Mouse (Mus musculus) forebrain, embryonic 14.5 days (tissue): Measurements from ENCODE around the gene Riox1. TPM values are rescaled to one million over a fixed set of nuclear protein-coding genes. Genes with fewer than 3 reads are reported as not detected.
A peak's percentile ranks its signal among the peaks of the same experiment; 100 is the strongest.

Experiments used
- ATAC-seq: fragments of 200-750 bp; cut with Nextera tagmentation; 2 replicates; pipeline ENCODE4 v1.8.0; 2017; ENCODE audit warnings: mild to moderate bottlenecking, moderate library complexity
- DNase-seq: peaks from one replicate; pipeline ENCODE4 v3.0.0-alpha.2; 2015; ENCODE audit warnings: low spot score
- H3K27ac ChIP-seq: fragments of 300-500 bp; sonication (generic); 2 replicates; pipeline ENCODE4 v1.5.1; 2014; ENCODE audit warnings: low read depth, mild to moderate bottlenecking, control low read depth, low read length, moderate library complexity
- H3K27me3 ChIP-seq: fragments of 300-500 bp; sonication (generic); replicated peaks from 2 replicates; pipeline ENCODE4 v1.6.1; 2014; ENCODE audit warnings: low read length, control low read depth, mixed read lengths; ENCODE audit not compliant: control insufficient read depth, insufficient read depth
- H3K36me3 ChIP-seq: fragments of 300-500 bp; sonication (generic); 2 replicates; pipeline ENCODE4 v1.6.1; 2014; ENCODE audit warnings: low read length, control low read depth; ENCODE audit not compliant: control insufficient read depth, insufficient read depth
- H3K4me1 ChIP-seq: fragments of 300-500 bp; sonication (generic); 2 replicates; pipeline ENCODE4 v1.6.1; 2014; ENCODE audit warnings: antibody characterized with exemption, low read length, control low read depth; ENCODE audit not compliant: control insufficient read depth, insufficient read depth
- H3K4me2 ChIP-seq: fragments of 300-500 bp; sonication (generic); 2 replicates; pipeline ENCODE4 v1.6.1; 2014; ENCODE audit warnings: mild to moderate bottlenecking, control low read depth, low read length
- H3K4me3 ChIP-seq: fragments of 300-500 bp; sonication (generic); 2 replicates; pipeline ENCODE4 v1.5.1; 2014; ENCODE audit warnings: low read depth, low read length, control low read depth
- H3K9ac ChIP-seq: fragments of 300-500 bp; sonication (generic); 2 replicates; pipeline ENCODE4 v1.6.1; 2014; ENCODE audit warnings: mild to moderate bottlenecking, low read length, control low read depth, moderate library complexity
- H3K9me3 ChIP-seq: fragments of 300-500 bp; sonication (generic); replicated peaks from 2 replicates; pipeline ENCODE4 v1.6.1; 2016; ENCODE audit warnings: low read length, control low read depth, mixed read lengths; ENCODE audit not compliant: control insufficient read depth
- WGBS: fragments of 180-500 bp; shearing (Covaris S2); extraction: QIAGEN DNeasy Blood & Tissue Kit; methylation state at CpG from one replicate; pipeline ENCODE4 v1.1.7; 2014; 5-methylcytosine and 5-hydroxymethylcytosine counted together
- polyA plus RNA-seq: library from polyadenylated mRNA; unstranded; fragments of >200 nt; fragmentation: Nextera tagmentation; extraction: Ambion mirVana; gene quantifications from 2 replicates; pipeline ENCODE4 v1.2.1, GENCODE M21; 2014

Riox1 gene
- 8.7 and 9.9 TPM in 2 replicates for polyA plus RNA-seq

DNA sequence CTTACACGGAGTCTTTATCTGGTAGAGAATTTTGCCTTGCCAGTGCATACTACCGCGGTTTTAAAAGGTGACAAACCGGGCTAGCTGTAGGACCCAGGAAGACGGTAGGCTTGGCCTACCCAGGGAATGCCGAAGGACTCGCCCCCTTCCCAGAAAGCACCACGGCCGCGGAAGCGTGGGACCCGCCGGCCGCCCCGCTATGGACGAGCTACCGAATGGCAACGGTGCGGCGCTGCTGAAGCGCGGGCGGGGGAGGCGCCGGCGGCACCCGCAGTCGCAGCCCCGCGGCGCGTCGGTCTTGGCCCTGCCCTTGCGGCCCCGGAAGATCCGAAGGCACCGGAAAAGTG, at the start of gene Riox1:
Gene Riox1 (plus strand): TSS at position 116 of the 347 bp plus-strand sequence.
- H3K4me2 ChIP-seq: peak within 1 kb of the TSS; percentile 90
- peaks cover 11% of the 10 kb centered on the region for H3K4me1 ChIP-seq
- peak; percentile 97 for ATAC-seq
- H3K9ac ChIP-seq: peak within 1 kb of the TSS; percentile 83
- H3K27ac ChIP-seq: peak within 1 kb of the TSS; percentile 77; the same call in 1 of the 2 replicates
- DNase-seq: peak; percentile 94
- H3K36me3 ChIP-seq: peaks cover 11% of the 10 kb centered on the region; the same call in 1 of the 2 replicates
- peak within 1 kb of the TSS; percentile 83 for H3K4me3 ChIP-seq
- WGBS: 0% methylated on average over 37 of the region's 37 CpGs
- no peaks in the 10 kb centered on the region for H3K27me3 ChIP-seq
- no peaks in the 10 kb centered on the region for H3K9me3 ChIP-seq

DNA sequence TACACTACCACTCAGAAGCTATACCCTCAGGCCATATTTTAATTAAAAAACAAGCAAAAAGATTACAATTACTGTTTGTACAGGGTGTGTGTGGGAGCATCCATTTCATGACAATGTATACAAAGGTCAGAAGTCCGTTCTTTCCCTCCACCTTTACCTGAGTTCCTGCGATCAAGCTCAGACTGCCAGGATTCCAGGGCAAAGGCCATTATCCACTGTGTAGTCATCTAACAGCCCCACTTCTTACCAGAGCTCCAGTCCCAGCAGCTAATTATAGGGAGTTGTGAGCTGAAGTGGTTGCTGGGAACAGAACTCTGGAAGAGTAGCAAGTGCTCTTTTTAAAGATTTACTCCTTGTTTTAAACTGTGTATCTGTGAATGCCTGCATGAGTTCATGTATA, 40.0 kb upstream of the Riox1 start:
- Histone ChIP-seq H3K9ac (no peak overlapping the region), H3K27ac (no peak overlapping the region), H3K27me3 (no peaks in the 10 kb centered on the region), H3K4me1 (no peaks in the 10 kb centered on the region), H3K4me2 (no peak overlapping the region), H3K36me3 (0 out of 2 replicates have a peak, but pooled peaks cover 2% of the 10 kb centered on the region), H3K4me3 (no peak overlapping the region), H3K9me3 (no peaks in the 10 kb centered on the region)
- ATAC-seq (no peak), DNase-seq (no peak)
- 94% methylated on average over 2 of the region's 2 CpGs for WGBS

DNA sequence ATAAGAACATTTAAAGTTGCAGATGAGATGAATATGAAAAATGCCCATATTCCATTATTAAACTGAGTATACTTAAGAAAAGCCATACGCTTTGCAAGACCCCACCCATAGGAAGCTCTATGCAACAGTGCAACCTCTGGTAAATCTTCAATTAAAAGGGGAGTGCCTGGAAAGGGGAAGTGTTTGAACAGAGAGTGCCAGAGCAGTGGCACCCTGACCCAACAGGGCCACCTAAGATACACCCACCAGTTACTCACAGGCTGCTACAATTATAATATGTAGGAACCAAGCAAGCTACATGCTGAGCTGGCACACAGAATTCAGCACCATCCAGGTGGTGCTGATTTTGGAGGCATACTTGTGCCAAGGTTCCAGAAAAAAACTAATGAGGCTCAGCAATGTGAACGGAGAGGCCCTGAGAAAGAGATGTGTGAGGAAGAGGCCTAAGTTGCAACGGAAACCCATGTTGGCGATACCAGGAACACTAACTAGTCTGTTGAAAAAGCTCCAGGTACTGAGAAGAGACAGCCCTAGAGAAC, 36.1 kb upstream of the Riox1 start:
- 0 out of 2 replicates have a peak, but pooled peaks cover 2% of the 10 kb centered on the region for H3K36me3 ChIP-seq
- no peak overlapping the region for H3K4me3 ChIP-seq
- H3K4me1 ChIP-seq: no peaks in the 10 kb centered on the region
- no peak for ATAC-seq
- H3K4me2 ChIP-seq: no peak overlapping the region
- no peak for DNase-seq
- H3K9ac ChIP-seq: no peak overlapping the region
- H3K9me3 ChIP-seq: no peaks in the 10 kb centered on the region
- 84% methylated on average over 4 of the region's 4 CpGs for WGBS
- no peak overlapping the region for H3K27ac ChIP-seq
- H3K27me3 ChIP-seq: no peaks in the 10 kb centered on the region

DNA sequence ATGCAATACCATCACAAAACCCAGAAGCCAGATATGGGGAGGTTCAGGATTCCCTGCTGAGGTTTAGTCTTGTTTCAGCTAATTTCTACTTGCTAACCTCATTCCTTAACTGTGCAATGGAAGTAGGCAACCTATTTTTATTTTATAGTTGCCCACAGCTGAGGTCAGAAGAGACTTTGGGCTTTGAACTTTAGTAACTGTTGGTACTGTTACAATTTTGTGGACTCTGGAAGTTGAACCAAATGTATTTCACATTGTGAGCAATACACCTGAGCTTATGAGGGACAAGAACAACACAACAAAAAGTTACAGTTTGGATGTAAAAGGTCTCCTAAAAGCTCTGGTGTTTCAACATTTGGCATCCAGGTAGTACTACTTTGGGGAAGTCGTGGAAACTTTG, 35.6 kb upstream of the Riox1 start:
- 94% methylated on average over 1 of the region's 1 CpGs for WGBS
- Histone ChIP-seq H3K4me3 (no peak overlapping the region), H3K4me2 (no peak overlapping the region), H3K27me3 (no peaks in the 10 kb centered on the region), H3K36me3 (0 out of 2 replicates have a peak, but pooled peaks cover 2% of the 10 kb centered on the region), H3K27ac (no peak overlapping the region), H3K9me3 (no peaks in the 10 kb centered on the region), H3K4me1 (no peaks in the 10 kb centered on the region), H3K9ac (no peak overlapping the region)
- no peak for ATAC-seq
- no peak for DNase-seq

DNA sequence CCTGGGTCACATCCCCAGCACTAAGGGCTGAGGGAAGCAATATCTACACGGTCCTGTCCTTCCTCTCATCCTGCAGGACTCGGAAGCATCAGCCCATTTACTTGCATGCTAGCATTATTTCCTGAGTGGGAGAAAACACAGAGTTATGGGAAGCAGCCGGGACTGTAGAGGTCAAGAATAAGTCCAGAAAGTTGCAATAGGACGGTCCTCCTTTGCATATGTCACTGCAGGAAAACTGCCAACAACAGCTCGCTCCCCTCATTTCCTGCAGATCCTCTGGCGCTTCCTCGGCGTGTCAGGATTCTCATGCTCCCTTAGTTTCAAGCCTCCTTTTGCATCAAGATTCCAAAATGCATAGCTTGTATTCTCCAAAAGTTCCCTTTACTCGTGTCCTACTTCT, 33.5 kb upstream of the Riox1 start:
- Histone ChIP-seq H3K4me3 (no peak overlapping the region), H3K4me1 (peaks cover 5% of the 10 kb centered on the region), H3K36me3 (0 out of 2 replicates have a peak, but pooled peaks cover 2% of the 10 kb centered on the region), H3K4me2 (no peak overlapping the region), H3K27me3 (no peaks in the 10 kb centered on the region), H3K9ac (no peak overlapping the region), H3K9me3 (no peaks in the 10 kb centered on the region), H3K27ac (no peak overlapping the region)
- ATAC-seq: no peak
- WGBS: 85% methylated on average over 9 of the region's 9 CpGs
- DNase-seq: no peak

DNA sequence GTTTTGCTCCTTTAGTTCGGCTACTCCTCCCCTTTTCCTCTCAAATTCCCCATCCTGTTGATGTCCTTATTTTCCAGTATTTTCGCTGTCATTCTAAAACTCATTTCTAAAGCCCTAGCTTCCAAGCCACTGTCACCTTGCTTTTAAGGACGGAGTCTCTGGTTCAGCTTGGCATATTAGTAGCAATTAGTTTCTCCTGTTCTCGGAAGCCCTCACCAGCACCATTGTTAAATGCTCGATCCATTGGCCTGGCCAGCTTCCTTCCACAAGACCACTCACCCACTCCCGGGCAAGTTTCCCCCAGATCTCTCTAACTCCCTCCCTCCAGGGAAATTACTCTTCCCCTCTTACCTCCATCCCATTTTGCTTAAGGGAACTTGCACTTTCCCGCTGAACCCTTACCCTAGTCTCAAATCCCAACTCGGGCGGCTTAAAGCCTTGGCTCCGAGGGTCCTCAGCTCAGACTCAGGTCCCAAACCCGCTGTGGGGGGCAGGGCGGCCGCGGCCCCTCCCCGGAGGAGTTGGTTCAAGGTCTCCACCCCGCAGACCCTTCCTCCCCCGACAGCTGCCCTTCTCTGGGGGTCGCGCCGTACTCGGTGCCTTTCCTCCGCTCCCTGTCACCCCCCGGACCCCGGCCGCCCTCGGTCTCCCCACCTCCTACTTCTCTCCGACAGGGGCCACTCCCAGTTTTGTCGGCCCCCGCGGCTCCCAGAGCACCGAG, 29.5 kb upstream of the Riox1 start:
- Histone ChIP-seq H3K9ac (peak overlapping the region; percentile 80), H3K4me2 (peak overlapping the region; percentile 93), H3K4me1 (peaks cover 5% of the 10 kb centered on the region), H3K27me3 (no peaks in the 10 kb centered on the region), H3K9me3 (no peaks in the 10 kb centered on the region), H3K4me3 (peak overlapping the region; percentile 83), H3K27ac (peak overlapping the region; percentile 81), H3K36me3 (no peaks in the 10 kb centered on the region)
- DNase-seq: peak; percentile 30
- WGBS: 1% methylated on average over 31 of the region's 31 CpGs
- ATAC-seq: no peak

DNA sequence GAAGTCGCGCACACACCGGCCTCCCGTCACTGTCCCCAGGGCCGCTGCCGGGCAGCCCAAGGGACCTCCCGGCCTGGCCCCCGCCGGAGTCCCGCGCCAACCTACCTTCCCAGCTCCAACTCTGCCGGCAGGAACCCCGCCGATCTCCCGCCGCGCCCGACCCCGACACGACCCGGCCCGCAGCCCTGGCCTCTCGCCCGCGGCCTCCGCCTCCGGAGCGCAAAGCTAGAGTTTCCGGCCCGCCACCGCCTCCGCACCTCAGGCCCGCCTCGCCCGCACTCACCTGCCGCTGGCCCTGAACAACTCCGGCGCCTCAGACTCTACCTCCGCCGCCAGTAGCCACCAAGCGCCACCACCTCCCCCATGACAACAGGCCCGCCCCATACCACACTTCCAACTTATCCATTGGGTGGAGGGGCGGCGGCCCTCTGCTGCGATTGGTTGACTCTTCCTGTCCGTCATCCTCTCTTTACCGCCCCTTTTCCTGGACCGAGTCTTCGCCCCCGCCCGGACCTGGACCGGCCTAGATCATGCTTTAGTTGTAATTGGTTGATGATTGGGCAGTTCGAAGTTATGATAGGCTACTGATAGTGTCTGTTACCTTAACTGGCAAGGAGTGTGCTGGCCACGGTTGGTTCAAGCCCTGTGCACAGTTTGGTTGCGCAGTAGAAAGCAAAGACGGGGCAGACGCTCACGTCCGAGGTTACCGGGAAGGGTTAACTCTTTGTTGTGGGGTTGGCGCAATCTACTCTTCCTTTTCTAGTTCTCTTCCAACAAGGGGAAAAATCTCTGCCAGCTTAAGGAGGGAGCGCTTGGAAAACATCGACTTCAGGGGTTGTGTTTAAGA, 28.6 kb upstream of the Riox1 start, which contains the start of gene Numb:
Gene Numb (minus strand): TSS at position 400 of the 847 bp plus-strand sequence.
- no peaks in the 10 kb centered on the region for H3K36me3 ChIP-seq
- peaks cover 5% of the 10 kb centered on the region for H3K4me1 ChIP-seq
- H3K4me2 ChIP-seq: peak within 1 kb of the TSS; percentile 93
- H3K9me3 ChIP-seq: no peaks in the 10 kb centered on the region
- peak within 1 kb of the TSS; percentile 81 for H3K27ac ChIP-seq
- ATAC-seq (peak; percentile 100), DNase-seq (peak; percentile 99)
- WGBS: under 1% methylated on average over 56 of the region's 63 CpGs
- H3K9ac ChIP-seq: peak within 1 kb of the TSS; percentile 80
- H3K4me3 ChIP-seq: peak within 1 kb of the TSS; percentile 83
- no peaks in the 10 kb centered on the region for H3K27me3 ChIP-seq

DNA sequence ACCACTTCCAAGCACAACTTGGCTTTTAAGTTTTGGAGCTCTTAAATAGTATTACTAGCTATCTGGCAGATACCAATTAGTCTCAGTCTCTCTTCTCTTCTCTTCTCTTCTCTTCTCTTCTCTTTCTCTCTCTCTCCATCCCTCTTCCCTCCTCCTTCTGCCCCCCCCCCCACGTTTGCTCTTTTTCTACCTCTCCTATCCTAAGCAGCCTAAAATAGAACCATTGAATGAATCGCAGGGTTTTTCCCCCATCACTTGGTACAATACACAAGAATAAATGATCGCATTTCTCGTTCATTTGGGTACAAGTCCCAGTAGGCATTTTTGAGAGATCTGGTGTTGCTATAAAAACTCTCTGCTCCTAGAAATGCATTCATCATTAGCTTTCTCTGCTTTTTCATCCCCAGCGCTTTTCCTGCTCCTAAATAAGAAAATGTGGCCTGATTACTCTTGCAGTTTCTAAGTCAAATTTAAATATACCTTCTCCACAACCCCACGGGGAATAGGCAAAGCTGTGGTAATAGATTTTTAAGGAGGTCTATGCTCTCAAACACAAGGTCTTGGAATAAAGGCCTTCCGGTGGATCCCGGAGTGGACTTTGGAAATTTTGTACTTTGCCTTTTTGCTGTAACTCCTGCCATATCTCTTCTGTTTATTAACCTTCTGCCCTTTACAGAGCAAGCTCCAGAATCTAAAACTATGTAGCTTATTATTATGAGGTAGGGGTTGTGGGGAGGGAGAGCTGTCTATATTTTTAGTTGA, 27.5 kb upstream of the Riox1 start:
- H3K9ac ChIP-seq: peak overlapping the region; percentile 50

More for the DNA sequence above, 27.5 kb upstream of the Riox1 start:
- 32% methylated on average over 8 of the region's 8 CpGs for WGBS
- no peak for ATAC-seq
- Histone ChIP-seq H3K36me3 (no peaks in the 10 kb centered on the region), H3K9me3 (no peaks in the 10 kb centered on the region), H3K27ac (no peak overlapping the region), H3K27me3 (no peaks in the 10 kb centered on the region), H3K4me3 (peak overlapping the region; percentile 83), H3K4me1 (peaks cover 5% of the 10 kb centered on the region), H3K4me2 (peak overlapping the region; percentile 60)
- DNase-seq: no peak
